Mouse (Mus musculus) neutrophil, adult 5-6 weeks (primary cell): ENCODE measurements around the gene Unk. TPM values are rescaled to one million over a fixed set of nuclear protein-coding genes. Genes with fewer than 3 reads are reported as not detected.

Experiments used
- total RNA-seq: library from RNA; stranded (forward); fragments of 200-1000 nt; gene quantifications from 2 replicates; pipeline ENCODE4 v1.2.3, GENCODE M21; 2017

Unk gene
- total RNA-seq, 1 experiment from 2014 or later = 24.2 TPM

Other genes with a start within 250 kb of the Unk start
- gene Caskin2, start 216.7 kb upstream of the Unk start, total RNA-seq = 2.3 and 4.5 TPM in 2 replicates
- 8.8 and 15.2 TPM in 2 replicates for gene Tsen54, start 215.6 kb upstream of the Unk start, total RNA-seq
- 12.8 and 14.1 TPM in 2 replicates for gene Llgl2, start 206.3 kb upstream of the Unk start, total RNA-seq
- under 0.01 TPM in 1 of 2 replicates, not detected in the other for gene Myo15b, start 171.9 kb upstream of the Unk start, total RNA-seq
- 1.2 and 2.6 TPM in 2 replicates for gene Smim5, start 130.4 kb upstream of the Unk start, total RNA-seq
- not detected in 2 replicates for gene Smim6, start 118.3 kb upstream of the Unk start, total RNA-seq
- gene Sap30bp, start 97.0 kb upstream of the Unk start, total RNA-seq = 125 and 148 TPM in 2 replicates
- gene Recql5, start 96.8 kb upstream of the Unk start, total RNA-seq = 44.4 and 54.2 TPM in 2 replicates
- 0.23 and 0.25 TPM in 2 replicates for gene Itgb4, start 55.6 kb upstream of the Unk start, total RNA-seq
- 3.6 and 7.9 TPM in 2 replicates for gene Galk1, start 17.6 kb upstream of the Unk start, total RNA-seq
- gene H3f3b, start 2.4 kb upstream of the Unk start, total RNA-seq = 1,276 and 1,299 TPM in 2 replicates
- 47.0 and 49.2 TPM in 2 replicates for gene Unc13d, start 47.6 kb downstream of the Unk start, total RNA-seq
- gene Wbp2, start 56.7 kb downstream of the Unk start, total RNA-seq = 93.6 and 100 TPM in 2 replicates
- 0.23 and 1.5 TPM in 2 replicates for gene Trim47, start 96.9 kb downstream of the Unk start, total RNA-seq
- 19.0 and 21.2 TPM in 2 replicates for gene Trim65, start 100.8 kb downstream of the Unk start, total RNA-seq
- 17.7 and 17.8 TPM in 2 replicates for gene Mrpl38, start 108.5 kb downstream of the Unk start, total RNA-seq
- 16.9 and 31.4 TPM in 2 replicates for gene Fbf1, start 137.8 kb downstream of the Unk start, total RNA-seq
- 14.2 and 21.4 TPM in 2 replicates for gene Ten1, start 168.5 kb downstream of the Unk start, total RNA-seq
- gene Acox1, start 168.7 kb downstream of the Unk start, total RNA-seq = 27.4 and 31.7 TPM in 2 replicates
- 0.12 TPM in 2 replicates for gene Evpl, start 207.8 kb downstream of the Unk start, total RNA-seq
- 18.4 and 21.6 TPM in 2 replicates for gene Srp68, start 243.9 kb downstream of the Unk start, total RNA-seq